Mouse (Mus musculus) adrenal gland, postnatal 14 days (tissue): ENCODE results near the gene Nhp2. TPM values are rescaled to one million over a fixed set of nuclear protein-coding genes. Genes with fewer than 3 reads are reported as not detected.
"Not testable (repeated sequence)": the region's sequence is repeated elsewhere in the genome, so short reads cannot be mapped to it uniquely, and the experiment has no call there.

Experiments
- DNase-seq: peaks from one replicate; pipeline ENCODE4 v3.0.0; 2021; ENCODE audit warnings: mixed read lengths
- total RNA-seq: library from RNA; stranded (reverse); gene quantifications from 2 replicates; pipeline ENCODE4 v1.2.3, GENCODE M21; 2021

Gene Nhp2
- total RNA-seq, 1 experiment from 2014 or later: 64.2 TPM

DNA sequence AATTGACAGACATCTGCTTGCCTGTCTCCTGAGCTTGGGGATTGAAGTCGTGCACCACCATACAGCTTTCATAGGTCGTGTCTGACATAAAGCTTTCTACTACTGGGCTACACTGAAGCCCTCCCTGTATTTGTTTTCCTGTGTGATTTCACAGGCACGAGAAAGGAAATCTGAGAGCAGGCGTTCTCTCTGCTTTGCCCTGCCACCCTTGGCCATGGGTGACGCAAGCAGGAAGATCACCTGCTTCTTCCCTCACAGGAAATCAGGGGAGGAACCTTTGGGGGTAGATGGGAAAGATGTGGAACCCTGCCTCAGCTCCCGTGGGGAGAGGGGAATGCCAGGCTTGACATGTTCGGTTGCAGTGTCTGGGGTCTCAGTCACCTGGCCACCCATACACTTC lies 38.8 kb downstream of the Nhp2 start:
- DNase-seq: no peak

DNA sequence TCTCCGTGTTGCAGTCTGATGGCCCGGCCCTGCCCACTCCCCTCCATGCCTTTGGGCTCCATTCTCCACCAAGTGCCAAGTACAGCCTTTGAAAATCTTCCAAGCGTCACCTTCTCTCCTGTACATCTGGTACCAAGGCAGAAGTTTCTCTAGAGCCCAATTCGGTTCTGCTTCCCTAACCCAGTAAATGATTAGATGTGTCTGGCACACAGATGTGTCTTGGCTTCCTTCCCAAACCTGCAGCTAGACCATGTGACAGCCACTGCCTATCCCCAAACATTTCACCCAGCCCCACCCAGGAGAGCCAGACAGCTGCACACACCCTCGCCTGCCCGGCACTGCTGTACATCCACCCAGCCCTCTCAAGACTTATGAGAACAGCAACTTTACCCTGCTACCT lies 39.2 kb downstream of the Nhp2 start:
- peak; percentile 75 for DNase-seq

DNA sequence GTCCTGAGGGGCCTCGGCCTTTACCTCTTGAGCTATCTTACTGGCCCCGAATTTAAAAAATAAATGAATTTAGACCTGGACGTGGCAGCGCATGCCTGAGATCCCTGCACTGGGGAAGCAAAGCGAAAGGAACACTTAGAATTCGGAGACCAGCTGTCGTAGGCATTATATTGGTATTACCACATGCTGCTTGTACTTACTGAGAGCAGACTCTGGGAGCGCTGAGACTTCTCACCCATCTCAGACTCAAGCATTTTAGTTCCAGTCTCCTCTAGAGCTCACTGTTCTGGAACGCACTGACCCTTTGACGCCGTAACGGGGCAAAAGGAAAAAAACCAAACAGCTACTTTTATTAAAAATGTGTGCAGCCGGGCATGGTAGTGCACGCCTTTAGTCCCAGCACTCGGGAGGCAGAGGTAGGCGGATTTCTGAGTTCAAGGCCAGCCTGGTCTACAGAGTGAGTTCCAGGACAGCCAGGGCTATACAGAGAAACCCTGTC lies 42.4 kb downstream of the Nhp2 start:
- DNase-seq: no peak

DNA sequence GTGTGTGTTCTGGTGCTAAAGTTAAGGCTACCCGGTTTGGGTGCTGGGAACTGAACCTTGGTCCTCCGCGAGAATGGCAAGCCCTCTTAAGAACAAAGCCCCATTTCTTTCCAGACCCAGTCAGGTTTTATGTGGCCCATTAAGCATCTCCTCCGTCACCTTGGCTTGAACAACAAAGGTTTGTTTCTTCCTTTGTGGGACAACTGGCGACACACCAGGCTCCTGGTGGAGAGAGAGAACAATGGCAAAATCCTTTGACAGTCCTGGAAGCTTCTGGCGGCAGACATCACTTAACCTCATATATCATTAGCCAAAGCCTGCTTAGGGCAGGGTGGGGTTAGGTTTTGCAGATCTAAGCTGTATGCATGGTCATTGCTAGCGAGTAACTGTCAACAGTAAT lies 43.1 kb downstream of the Nhp2 start:
- no peak for DNase-seq

DNA sequence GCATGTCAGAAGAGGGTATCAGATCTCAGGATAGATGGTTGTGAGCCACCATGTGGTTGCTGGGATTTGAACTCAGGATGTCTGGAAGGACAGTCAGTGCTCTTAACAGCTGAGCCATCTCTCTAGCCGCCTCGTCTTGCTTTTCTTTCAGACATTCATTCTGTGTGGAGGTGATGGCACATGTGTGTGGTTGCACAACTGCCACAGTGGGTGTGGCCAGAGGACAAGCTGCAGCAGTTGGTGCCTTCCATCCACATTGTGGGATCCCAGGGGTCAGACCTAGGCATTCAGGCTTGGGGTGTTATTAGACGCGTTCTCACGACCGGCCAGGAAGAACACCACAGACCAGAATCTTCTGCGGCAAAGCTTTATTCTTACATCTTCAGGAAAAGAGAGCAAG lies 45.2 kb downstream of the Nhp2 start:
- not testable (repeated sequence) for DNase-seq

DNA sequence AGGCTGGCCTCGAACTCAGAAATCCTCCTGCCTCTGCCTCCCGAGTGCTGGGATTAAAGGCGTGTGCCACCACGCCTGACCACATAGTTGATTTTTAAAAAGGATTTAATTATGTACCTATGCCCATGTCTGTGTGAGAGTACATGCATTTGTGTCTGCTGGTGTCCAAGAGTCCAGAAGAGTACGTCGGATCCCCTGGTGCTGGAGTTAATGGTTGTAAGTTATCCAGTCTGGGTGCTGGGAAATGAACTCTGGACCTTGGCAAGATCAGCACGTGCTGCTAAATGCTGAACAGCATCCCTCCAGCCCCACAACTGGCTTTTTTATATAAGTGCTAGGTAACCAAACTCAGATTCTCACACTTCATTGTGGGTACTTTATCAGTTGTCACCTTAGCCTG lies 51.3 kb downstream of the Nhp2 start:
- no peak for DNase-seq

DNA sequence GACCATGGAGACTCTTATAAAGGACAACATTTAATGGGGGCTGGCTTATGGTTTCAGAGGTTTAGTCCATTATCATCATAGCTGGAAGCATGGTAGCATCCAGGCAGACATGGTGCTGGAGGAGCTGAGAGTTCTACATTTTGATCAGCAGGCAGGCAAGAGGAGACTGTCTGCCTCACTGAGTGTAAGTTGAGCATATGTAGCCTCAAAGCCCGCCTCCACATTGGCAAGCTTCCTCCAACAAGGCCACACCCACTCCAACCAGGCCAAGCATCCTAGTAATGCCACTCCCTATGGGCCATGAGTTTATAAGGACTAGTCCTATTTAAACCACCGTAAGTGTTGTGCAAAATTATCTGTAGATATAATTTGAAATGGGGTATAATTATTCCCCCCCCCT lies 51.8 kb downstream of the Nhp2 start:
- DNase-seq: no peak

DNA sequence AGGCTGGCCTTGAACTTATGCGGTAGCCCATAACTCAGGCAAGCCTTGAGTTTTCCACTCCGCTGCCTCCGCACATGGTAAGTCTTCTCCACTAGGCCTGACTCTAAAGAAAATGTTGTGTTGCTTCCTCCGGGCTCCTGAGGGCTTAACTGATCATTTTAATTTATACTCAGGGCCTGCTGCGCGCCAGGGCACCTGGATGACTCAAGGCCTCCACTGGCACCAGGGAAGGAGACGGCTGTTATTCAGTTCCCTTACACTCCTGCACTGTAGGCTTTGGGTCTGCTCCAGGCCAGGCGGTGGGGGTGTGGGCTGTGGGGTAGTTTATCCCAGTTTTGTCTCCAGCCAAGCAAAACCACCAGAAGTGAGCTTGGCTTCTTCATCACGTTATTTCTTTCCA lies 53.8 kb downstream of the Nhp2 start:
- DNase-seq: peak; percentile 58

Other genes with a start within 250 kb of the Nhp2 start
- gene Phykpl, start 35.0 kb upstream of the Nhp2 start, total RNA-seq: 27.8 and 29.1 TPM in 2 replicates
- 354 and 356 TPM in 2 replicates for gene Hnrnpab, start 12.9 kb upstream of the Nhp2 start, total RNA-seq
- 39.0 and 39.9 TPM in 2 replicates for gene Rmnd5b, start 16.2 kb downstream of the Nhp2 start, total RNA-seq
- gene N4bp3, start 31.1 kb downstream of the Nhp2 start, total RNA-seq: 16.2 and 18.8 TPM in 2 replicates
- 1.9 and 2.7 TPM in 2 replicates for gene D930048N14Rik, start 31.2 kb downstream of the Nhp2 start, total RNA-seq
- 47.1 and 52.0 TPM in 2 replicates for gene 0610009B22Rik, start 69.1 kb downstream of the Nhp2 start, total RNA-seq
- 31.7 and 37.9 TPM in 2 replicates for gene Sec24a, start 143.9 kb downstream of the Nhp2 start, total RNA-seq
- gene Sar1b, start 144.0 kb downstream of the Nhp2 start, total RNA-seq: 95.1 and 99.2 TPM in 2 replicates
- 11.9 and 15.1 TPM in 2 replicates for gene Jade2, start 237.9 kb downstream of the Nhp2 start, total RNA-seq